Mouse (Mus musculus): Measurements from ENCODE around the gene Fgfbp3.
"Not testable (repeated sequence)": the region's sequence is repeated elsewhere in the genome, so short reads cannot be mapped to it uniquely, and the experiment has no call there.

The Fgfbp3 gene

GRCm38 (mm10) chr19:36909676-36910292, 9.6 kb downstream of the Fgfbp3 start:
- DNase-seq, result peak; percentile 77

GRCm38 (mm10) chr19:36909150-36909549, 10.3 kb downstream of the Fgfbp3 start:
- no peak for DNase-seq

- peak; percentile 53 for DNase-seq
Measured at GRCm38 (mm10) chr19:36904211-36905007, 15.0 kb downstream of the Fgfbp3 start.

GRCm38 (mm10) chr19:36903377-36903776, 16.0 kb downstream of the Fgfbp3 start:
- no peak for DNase-seq

- DNase-seq, result peak; percentile 63
Measured at GRCm38 (mm10) chr19:36897778-36898177, 21.6 kb downstream of the Fgfbp3 start.

GRCm38 (mm10) chr19:36896791-36897569, 22.4 kb downstream of the Fgfbp3 start:
- no peak for DNase-seq

GRCm38 (mm10) chr19:36891746-36892145, 27.7 kb downstream of the Fgfbp3 start:
- no peak for DNase-seq

GRCm38 (mm10) chr19:36887706-36888105, 31.7 kb downstream of the Fgfbp3 start:
- DNase-seq, result no peak

- DNase-seq, result no peak
Measured at GRCm38 (mm10) chr19:36886316-36886715, 33.1 kb downstream of the Fgfbp3 start.

- DNase-seq, result peak; percentile 43
Measured at GRCm38 (mm10) chr19:36883119-36883518, 36.3 kb downstream of the Fgfbp3 start.

GRCm38 (mm10) chr19:36878743-36879495, 40.5 kb downstream of the Fgfbp3 start:
- no peak for DNase-seq

GRCm38 (mm10) chr19:36877329-36877728, 42.1 kb downstream of the Fgfbp3 start:
- DNase-seq, result no peak

GRCm38 (mm10) chr19:36874651-36875050, 44.8 kb downstream of the Fgfbp3 start:
- no peak for DNase-seq

- not testable (repeated sequence) for DNase-seq
Measured at GRCm38 (mm10) chr19:36868675-36869074, 50.7 kb downstream of the Fgfbp3 start.

Data from lung, postnatal 10 days (tissue).